Mouse (Mus musculus): Measurements from ENCODE around the gene Fam81a.
A peak's percentile ranks its signal among the peaks of the same experiment; 100 is the strongest.

Gene Fam81a

GRCm38 (mm10) chr9:70108151-70108550 is 34.2 kb downstream of the Fam81a start:
- no peak for DNase-seq

DNA sequence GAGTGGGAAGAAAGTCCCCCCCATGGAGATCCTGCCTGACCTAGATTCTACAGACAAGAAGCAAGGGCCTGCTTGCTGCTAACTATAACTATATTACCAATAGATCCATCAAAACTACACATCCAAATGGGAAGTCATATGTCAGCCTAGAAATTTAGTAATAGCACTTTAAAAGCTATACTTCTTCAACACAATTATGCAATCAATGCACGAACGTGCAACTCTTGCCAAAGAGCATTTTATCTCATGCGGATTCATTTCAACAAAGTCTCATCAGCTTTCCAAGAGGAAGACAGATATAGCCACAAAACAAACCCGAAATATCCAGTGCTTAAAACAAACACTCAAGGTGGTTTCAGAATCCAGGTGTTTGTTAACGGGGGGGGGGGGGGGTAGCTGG is 36.8 kb downstream of the Fam81a start:
- no peak for DNase-seq

DNA sequence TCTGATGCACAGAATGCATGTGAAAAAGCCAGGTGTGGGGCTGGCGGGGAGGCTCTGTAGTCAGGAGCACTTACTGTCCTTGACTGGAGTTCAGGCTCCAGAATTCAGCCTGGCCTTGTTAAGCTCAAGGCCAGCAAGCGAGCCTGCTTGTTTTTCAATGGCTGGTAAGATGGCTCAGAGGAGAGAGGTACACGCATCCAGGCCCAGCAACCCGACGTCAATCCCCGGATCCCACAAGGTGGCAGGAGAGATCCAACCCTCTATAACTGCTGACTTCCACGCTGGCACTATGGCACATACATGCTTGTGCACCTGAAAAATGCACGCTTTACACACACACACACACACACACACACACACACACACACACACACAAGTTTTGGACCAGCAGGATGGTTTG is 39.3 kb downstream of the Fam81a start:
- DNase-seq, result no peak

GRCm38 (mm10) chr9:70097542-70097941 is 44.8 kb downstream of the Fam81a start:
- DNase-seq, result no peak

DNA sequence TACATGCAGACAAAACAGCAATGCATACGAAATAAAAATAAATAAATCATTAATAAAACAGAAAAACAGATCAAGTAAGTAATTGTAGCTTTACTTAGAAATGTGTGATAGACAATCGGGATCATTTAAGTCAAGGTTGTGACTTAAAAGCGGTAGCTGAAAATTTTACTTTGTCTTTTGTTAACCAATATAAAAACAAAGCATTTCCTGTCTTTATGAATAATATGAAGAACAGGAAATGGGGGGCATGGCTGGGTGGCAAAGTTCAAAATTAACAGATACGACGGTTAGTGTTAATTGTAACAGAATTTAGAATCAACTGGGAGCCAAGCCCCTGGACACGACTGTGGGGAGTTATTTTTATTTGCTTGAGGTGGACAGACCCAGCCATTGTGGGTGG is 47.3 kb downstream of the Fam81a start:
- DNase-seq, result no peak

DNA sequence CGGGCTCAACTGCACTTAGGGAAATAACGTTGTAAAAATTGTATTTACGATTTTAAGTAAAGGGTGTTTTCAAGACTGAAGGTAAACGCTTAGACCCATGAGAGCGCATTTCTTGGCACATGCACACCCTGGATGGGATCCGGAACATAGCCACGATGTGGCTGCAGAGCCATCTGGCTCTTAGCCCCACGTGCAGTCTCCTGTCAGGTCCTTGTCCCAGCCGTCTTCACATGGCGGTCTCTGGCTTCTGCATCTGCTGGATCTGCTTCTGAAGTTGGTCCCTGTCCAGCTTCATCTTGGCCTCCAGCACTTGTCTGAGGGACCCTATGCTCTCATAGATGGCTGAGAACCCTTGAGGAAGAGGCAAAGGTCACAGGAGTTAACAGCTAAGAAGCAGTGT is 51.8 kb downstream of the Fam81a start:
- DNase-seq, result no peak

DNA sequence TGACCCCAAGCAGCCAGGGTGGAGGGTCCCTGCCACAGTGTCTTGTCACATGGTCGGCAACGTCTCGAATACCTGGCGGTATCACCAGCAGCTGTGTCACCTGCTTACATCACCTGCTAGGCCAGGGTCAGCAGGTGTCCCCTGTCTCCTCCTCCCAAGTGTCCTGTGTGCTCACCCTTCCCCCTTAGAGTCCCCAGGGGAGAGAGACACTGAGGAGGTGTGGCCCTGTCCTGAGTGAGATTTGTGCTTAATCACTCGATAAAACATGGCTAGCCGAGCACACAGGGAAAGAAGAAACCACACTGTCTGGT is 53.6 kb downstream of the Fam81a start:
- DNase-seq, result no peak

GRCm38 (mm10) chr9:70088041-70088785 is 54.1 kb downstream of the Fam81a start:
- DNase-seq, result no peak

DNA sequence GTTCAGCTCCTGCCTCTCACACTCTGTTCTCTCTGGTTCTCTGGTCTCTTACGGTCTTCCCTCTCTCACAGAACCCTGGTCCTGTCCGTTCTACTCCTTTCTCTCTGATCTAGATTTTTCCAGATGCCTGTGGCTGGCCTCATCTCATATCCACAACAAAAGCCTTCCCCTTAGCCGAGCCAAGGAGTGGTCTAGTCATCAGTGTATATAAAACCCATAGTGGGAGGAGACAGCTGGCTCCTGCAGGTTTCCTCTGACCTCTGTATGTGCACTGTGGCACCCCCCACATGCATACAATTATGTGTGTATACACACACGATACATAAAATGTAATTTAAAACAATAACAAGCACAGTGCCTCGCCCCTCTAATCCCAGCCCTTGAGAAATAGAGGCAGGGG is 55.0 kb downstream of the Fam81a start:
- no peak for DNase-seq

DNA sequence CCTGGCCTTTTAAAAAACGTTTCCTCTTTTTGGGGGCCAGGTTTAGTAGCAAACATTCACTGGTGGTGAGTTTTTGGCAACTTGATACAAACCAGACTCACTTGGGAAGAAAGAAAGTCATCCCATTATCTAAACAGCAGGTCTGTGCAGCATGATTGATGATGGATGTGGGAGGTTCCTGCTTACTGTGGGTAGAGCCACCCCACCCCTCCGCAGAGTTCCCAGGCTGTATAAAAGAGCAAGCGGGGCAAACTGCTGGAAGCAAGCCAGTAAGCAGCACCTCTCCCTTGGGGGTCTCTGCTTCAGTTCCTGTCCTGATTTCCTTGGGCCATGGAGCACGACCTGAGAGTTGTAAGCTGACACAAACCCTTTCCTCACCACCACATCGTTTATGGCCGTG is 56.3 kb downstream of the Fam81a start:
- no peak for DNase-seq

DNA sequence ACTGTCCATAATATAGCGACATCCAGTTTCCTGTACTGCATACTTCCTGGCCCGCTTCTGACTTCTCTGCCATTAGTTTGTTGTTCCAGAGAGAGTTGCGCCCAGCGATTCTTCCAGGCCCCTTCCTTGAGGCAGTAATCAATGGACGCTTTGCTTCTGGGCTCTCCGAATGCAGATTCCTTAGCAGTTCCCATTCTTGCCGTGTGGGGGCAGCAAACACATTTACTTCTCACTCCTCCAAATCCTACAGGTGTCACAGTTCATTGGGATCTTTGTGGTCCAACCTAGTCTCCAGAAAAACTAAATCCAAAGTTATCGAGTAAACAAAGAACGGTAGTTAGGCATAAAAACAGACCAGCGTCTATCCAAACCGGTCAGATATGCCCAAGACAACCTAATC is 58.3 kb downstream of the Fam81a start:
- DNase-seq, result peak; percentile 47

GRCm38 (mm10) chr9:70082357-70083204 is 59.8 kb downstream of the Fam81a start:
- peak; percentile 13 for DNase-seq

GRCm38 (mm10) chr9:70081767-70082166 is 60.6 kb downstream of the Fam81a start:
- no peak for DNase-seq

DNA sequence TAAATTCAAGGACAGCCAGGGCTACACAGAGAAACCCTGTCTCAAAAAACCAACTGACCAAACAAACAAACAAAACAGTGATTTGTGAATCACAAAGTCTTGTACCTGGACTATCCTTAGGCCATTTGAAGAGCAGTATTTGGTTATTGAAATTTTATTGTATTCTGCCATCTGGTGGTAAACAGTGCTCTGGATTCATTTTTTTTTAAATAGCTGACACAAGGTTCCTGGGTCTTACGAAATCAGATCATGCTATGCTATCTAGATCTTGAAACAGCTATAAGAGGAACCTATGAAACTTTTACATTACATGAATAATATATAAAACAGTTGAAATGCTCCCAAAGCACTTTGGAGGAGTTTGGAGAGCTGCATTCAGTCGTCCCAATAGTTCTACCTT is 61.4 kb downstream of the Fam81a start:
- no peak for DNase-seq

- DNase-seq, result peak; percentile 79
Observed at GRCm38 (mm10) chr9:70080027-70080800, 62.1 kb downstream of the Fam81a start.

DNA sequence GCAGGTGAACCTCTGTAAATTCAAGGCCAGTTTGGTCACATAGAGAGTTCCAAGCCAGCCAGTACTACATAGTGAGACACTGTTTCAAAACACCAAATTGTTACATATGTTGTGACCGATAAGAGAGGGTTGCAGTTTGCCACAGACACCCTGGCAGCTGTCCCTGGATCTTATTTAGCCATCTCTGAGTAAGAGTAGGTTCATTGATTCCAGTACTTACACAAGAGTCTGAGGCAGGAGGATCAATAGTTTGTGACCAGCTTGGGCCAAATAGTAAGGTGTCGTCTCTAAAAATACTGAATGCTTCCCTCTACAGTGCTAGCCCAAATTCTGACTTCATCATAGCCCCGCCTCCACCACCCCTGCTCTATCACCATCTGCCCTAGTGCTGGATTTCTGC is 64.3 kb downstream of the Fam81a start:
- peak; percentile 14 for DNase-seq

- no peak for DNase-seq
Observed at GRCm38 (mm10) chr9:70077170-70077569, 65.2 kb downstream of the Fam81a start.

GRCm38 (mm10) chr9:70072387-70072786 is 70.0 kb downstream of the Fam81a start:
- peak; percentile 71 for DNase-seq

DNA sequence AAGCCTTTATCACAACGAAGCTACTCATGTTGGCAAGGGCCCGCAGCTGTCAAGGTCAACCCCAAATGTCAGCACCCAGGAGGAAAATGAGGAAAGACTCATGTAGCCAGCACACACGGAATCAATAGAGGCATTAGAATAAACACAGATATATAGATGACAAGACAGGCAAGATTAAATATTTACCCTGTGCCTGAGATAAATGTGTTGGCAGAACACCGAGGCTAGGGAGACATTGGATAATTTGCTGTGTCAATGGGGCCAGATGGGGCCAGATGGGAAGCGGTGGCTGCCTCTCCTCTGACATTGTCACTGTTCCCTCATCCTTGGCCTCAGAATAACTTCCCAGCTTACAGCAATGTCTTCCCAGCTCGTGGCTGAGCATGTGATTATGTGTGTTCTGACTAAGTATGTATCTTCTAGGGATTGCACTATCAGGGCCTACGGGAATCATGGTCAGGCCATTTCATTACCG is 72.4 kb downstream of the Fam81a start:
- no peak for DNase-seq

GRCm38 (mm10) chr9:70067497-70067896 is 74.9 kb downstream of the Fam81a start:
- DNase-seq, result no peak

- DNase-seq, result no peak
Observed at GRCm38 (mm10) chr9:70062012-70062411, 80.3 kb downstream of the Fam81a start.

DNA sequence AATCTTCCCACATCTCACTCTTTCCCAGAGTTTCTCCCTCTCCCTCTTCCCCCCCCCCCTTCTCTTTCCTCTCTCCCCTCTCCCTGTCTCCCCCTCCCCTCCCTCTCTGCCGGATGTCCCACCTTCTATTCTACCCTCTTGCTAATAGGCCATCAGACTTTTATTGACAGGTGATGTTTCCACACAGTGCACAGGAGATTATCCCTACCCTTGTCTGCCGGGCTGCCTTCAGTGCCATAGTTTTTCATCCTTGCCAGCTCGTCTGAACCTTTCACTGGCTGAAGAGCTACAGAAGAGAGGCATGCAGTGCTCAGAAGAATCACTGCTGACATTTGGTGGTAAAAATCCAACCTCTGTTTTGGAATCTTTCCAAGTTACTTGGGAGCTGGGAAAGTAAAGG is 88.9 kb downstream of the Fam81a start:
- no peak for DNase-seq

GRCm38 (mm10) chr9:70052730-70053129 is 89.6 kb downstream of the Fam81a start:
- no peak for DNase-seq

DNA sequence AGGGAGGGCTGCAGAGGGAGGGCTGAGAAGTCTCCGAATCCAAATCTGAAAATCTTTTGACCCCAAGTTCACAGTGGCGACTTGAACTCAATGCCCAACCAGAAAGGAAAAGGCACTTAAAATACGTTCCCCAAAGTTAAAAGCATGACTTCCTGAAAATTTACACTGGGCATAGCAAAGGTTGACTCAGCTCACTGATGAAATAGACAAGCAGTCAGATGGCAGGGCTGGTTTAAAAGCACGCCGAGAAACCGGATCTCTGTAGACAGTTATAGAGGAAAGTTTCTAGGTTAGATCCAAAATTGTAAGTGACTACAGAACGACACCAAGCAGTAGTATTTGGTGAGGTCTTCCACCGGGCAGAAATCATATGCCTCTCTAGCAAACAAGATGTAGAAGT is 92.5 kb downstream of the Fam81a start:
- no peak for DNase-seq
